Mouse (Mus musculus) limb, embryonic 12.5 days (tissue): Measurements from ENCODE around the gene Plxna2. TPM values are rescaled to one million over a fixed set of nuclear protein-coding genes. Genes with fewer than 3 reads are reported as not detected.

Experiments
- ATAC-seq: fragments of 200-750 bp; cut with Nextera tagmentation; 2 replicates; pipeline ENCODE4 v1.8.0; 2017; ENCODE audit warnings: low read depth, moderate TSS enrichment; ENCODE audit not compliant: insufficient number of reproducible peaks, insufficient read depth, low FRiP score, low TSS enrichment
- H3K27ac ChIP-seq: fragments of 300-500 bp; sonication (generic); 2 replicates; pipeline ENCODE4 v1.5.1; 2016; ENCODE audit warnings: mild to moderate bottlenecking, moderate library complexity
- H3K27me3 ChIP-seq: fragments of 300-500 bp; sonication (generic); 2 replicates; pipeline ENCODE4 v1.6.1; 2016; ENCODE audit warnings: mild to moderate bottlenecking, moderate library complexity
- H3K36me3 ChIP-seq: fragments of 300-500 bp; sonication (generic); 2 replicates; pipeline ENCODE4 v1.6.1; 2016; ENCODE audit warnings: mild to moderate bottlenecking, moderate library complexity
- H3K4me1 ChIP-seq: fragments of 300-500 bp; sonication (generic); replicated peaks from 2 replicates; pipeline ENCODE4 v1.6.1; 2016
- H3K4me2 ChIP-seq: fragments of 300-500 bp; sonication (generic); 2 replicates; pipeline ENCODE4 v1.6.1; 2016; ENCODE audit warnings: mild to moderate bottlenecking, moderate library complexity
- H3K4me3 ChIP-seq: fragments of 300-500 bp; sonication (generic); replicated peaks from 2 replicates; pipeline ENCODE4 v1.5.1; 2016; ENCODE audit warnings: mild to moderate bottlenecking
- H3K9ac ChIP-seq: fragments of 300-500 bp; sonication (generic); replicated peaks from 2 replicates; pipeline ENCODE4 v1.6.1; 2016; ENCODE audit warnings: mild to moderate bottlenecking, moderate library complexity
- H3K9me3 ChIP-seq: fragments of 300-500 bp; sonication (generic); 2 replicates; pipeline ENCODE4 v1.6.1; 2016; ENCODE audit warnings: mild to moderate bottlenecking, moderate library complexity
- WGBS: fragments of 180-500 bp; shearing (Covaris S2); methylation state at CpG from one replicate; pipeline ENCODE4 v1.1.7; 2016; 5-methylcytosine and 5-hydroxymethylcytosine counted together
- microRNA-seq: library from miRNA; unstranded; fragments of <30 nt; microRNA quantifications from one replicate; pipeline ENCODE4, GENCODE M21; 2017
- polyA plus RNA-seq: library from polyadenylated mRNA; unstranded; fragments of >200 nt; fragmentation: Nextera tagmentation; extraction: Ambion mirVana; gene quantifications from 2 replicates; pipeline ENCODE4 v1.2.1, GENCODE M21; 2016

Gene Plxna2
- polyA plus RNA-seq, 1 experiment from 2014 or later: 4.3 TPM

DNA sequence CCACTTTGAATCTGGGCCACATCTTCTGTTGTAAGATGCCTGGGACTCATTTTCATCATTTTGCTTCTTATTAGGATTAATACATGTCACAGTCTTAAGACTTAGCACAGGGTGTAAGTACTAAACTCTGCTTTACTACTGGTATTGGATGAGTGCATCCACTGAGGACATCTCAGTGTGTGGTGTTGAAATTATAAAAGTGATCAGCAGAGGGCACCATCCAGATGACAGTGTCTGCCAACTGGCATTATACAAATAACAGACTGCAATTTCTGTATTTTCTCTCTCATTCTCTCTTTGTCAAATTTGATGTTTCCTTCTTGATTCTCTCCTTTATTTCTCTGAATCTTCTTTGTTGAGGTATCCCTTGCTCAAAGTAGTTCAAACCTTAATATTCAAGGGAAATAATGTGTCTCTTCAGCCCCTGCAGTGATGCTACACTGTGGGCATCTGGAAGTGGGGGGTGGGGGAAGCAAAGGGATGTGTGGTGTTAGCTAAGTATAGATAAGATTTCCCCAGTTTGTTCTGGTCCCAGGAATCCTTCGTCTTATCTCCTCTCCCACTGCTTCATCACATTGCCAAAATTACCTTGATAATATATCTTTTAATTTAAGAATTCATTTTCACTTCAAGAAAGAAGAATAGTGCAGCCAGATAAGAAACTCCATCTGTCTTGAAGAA lies 221.4 kb downstream of the Plxna2 start:
- Histone ChIP-seq H3K4me1 (no peaks in the 10 kb centered on the region), H3K4me2 (no peak overlapping the region), H3K9me3 (no peaks in the 10 kb centered on the region), H3K9ac (no peak overlapping the region), H3K4me3 (no peak overlapping the region), H3K36me3 (no peaks in the 10 kb centered on the region), H3K27ac (no peak overlapping the region), H3K27me3 (no peaks in the 10 kb centered on the region)
- no peak for ATAC-seq
- WGBS: 22% methylated on average over 1 of the region's 1 CpGs

GRCm38 (mm10) chr1:194843020-194843419 lies 225.0 kb downstream of the Plxna2 start:
- H3K36me3 ChIP-seq: no peaks in the 10 kb centered on the region
- 86% methylated on average over 2 of the region's 2 CpGs for WGBS
- no peak overlapping the region for H3K4me3 ChIP-seq
- no peaks in the 10 kb centered on the region for H3K27me3 ChIP-seq
- no peak for ATAC-seq
- H3K4me1 ChIP-seq: no peaks in the 10 kb centered on the region
- no peak overlapping the region for H3K27ac ChIP-seq
- H3K9me3 ChIP-seq: no peaks in the 10 kb centered on the region
- H3K9ac ChIP-seq: no peak overlapping the region
- no peak overlapping the region for H3K4me2 ChIP-seq

DNA sequence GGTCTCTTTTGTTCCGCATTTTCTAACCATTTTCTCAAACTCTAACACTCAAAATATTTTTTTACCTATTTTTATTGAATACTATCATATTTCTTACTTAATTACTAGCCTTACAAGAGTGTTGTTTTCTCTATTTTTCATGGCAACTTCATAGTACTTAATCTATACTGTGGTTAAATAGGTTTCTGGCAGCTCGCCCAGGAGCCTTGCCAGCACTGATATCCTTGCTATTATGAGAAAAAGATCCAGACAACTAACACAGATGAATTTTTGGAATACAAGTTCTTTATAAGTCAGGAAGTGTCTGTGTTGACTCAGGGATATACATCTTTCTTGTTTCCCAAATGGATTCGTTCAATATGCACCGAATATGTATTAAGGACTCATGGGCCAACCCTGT lies 229.0 kb downstream of the Plxna2 start:
- H3K4me3 ChIP-seq: no peak overlapping the region
- 83% methylated on average over 4 of the region's 4 CpGs for WGBS
- H3K9me3 ChIP-seq: no peaks in the 10 kb centered on the region
- no peak overlapping the region for H3K27ac ChIP-seq
- peaks cover 4% of the 10 kb centered on the region; the same call in 1 of the 2 replicates for H3K27me3 ChIP-seq
- ATAC-seq: no peak
- H3K4me2 ChIP-seq: no peak overlapping the region
- H3K4me1 ChIP-seq: no peaks in the 10 kb centered on the region
- no peaks in the 10 kb centered on the region for H3K36me3 ChIP-seq
- no peak overlapping the region for H3K9ac ChIP-seq

- H3K4me1 ChIP-seq: no peaks in the 10 kb centered on the region
- H3K9me3 ChIP-seq: no peaks in the 10 kb centered on the region
- H3K27me3 ChIP-seq: peaks cover 4% of the 10 kb centered on the region; the same call in 1 of the 2 replicates
- H3K9ac ChIP-seq: no peak overlapping the region
- WGBS: 70% methylated on average over 4 of the region's 4 CpGs
- H3K36me3 ChIP-seq: no peaks in the 10 kb centered on the region
- ATAC-seq: no peak
- H3K4me2 ChIP-seq: no peak overlapping the region
- no peak overlapping the region for H3K4me3 ChIP-seq
- no peak overlapping the region for H3K27ac ChIP-seq
Observed at GRCm38 (mm10) chr1:194851242-194852064, 233.4 kb downstream of the Plxna2 start.

DNA sequence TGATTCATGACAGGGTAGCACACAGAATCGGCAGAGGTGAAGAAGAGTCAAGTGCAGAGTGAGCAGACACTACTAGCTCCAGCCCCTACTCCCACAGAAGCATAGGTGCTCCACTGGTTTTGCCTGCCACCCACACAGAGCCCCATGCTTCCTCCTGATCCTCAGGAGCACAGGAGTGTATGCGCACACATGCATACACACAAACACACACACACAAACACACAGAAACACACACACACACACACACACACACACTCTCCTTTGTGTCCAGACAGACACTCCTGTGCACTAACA lies 234.0 kb downstream of the Plxna2 start:
- H3K9ac ChIP-seq: no peak overlapping the region
- H3K9me3 ChIP-seq: no peaks in the 10 kb centered on the region
- no peak overlapping the region for H3K27ac ChIP-seq
- 79% methylated on average over 2 of the region's 2 CpGs for WGBS
- no peak overlapping the region for H3K4me2 ChIP-seq
- peaks cover 4% of the 10 kb centered on the region; the same call in 1 of the 2 replicates for H3K27me3 ChIP-seq
- H3K4me1 ChIP-seq: no peaks in the 10 kb centered on the region
- no peaks in the 10 kb centered on the region for H3K36me3 ChIP-seq
- no peak overlapping the region for H3K4me3 ChIP-seq
- no peak for ATAC-seq

Small RNA genes lying within 50 kb of the gene (microRNA-seq; reads per million reads assigned to microRNA genes)
- 0.93 reads per million for gene Mir3962
